Mouse (Mus musculus): ENCODE results near the gene Srgap3. TPM values are rescaled to one million over a fixed set of nuclear protein-coding genes. Genes with fewer than 3 reads are reported as not detected.

Gene Srgap3
- total RNA-seq, 2 experiments from 2014 or later: 232 to 236 TPM

DNA sequence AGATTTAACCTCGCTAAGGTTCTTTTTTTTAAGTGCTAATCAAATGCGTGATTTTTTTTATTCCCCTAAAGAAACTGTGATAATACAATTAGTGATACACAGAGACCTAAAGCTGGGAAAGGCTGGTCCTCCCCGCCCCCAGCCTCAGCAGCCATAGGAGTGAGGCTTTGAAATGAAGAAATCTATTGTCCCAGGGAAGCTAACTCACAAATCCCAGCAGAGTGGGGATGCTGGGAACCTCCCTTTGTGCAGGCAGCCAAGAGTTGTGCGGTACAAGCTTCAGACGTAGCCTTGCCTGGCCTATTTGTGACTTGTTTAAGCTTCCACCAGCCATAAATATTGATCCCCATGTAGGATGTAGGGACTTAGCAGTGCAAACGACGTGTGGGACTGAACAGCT lies 43.8 kb downstream of the Srgap3 start:
- peak overlapping the region; percentile 36; the same call in 1 of the 2 replicates for H3K27ac ChIP-seq
- DNase-seq (ENCODE audit: extremely low spot score in 1 of 2, low spot score in 2 of 2): no peak

DNA sequence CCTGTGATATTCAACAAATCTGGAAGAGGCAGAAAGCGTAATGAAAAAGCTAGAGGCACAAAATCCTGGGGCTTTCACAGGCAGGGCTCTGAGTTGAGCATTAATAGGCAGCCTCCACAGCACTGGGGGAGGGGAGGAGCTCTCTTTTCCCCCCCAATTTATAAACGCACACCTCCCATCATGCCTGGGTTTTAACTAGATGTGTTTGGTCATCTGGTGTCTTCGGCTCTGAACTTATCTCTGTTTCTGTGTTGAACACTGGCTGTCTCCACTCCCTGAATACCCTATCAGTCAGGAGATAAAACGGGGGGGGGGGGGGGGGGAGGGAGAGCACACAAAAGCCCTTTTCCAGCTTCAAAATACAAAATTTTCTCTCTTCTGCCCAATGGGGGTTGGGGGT lies 44.3 kb downstream of the Srgap3 start:
- no peak for DNase-seq (ENCODE audit: extremely low spot score in 1 of 2, low spot score in 2 of 2)
- Histone ChIP-seq H3K4me3 (no peak overlapping the region), H3K27ac (no peak overlapping the region)
- no peak for TF ChIP-seq CTCF (IDR thresholded peaks at IDR 0.05)
- intact Hi-C loops (cut with DNase I): no loop called here

More for the DNA sequence above, 43.8 kb downstream of the Srgap3 start:
- TF ChIP-seq CTCF (IDR thresholded peaks at IDR 0.05): no peak
- intact Hi-C loops (cut with DNase I): no loop called here
- H3K4me3 ChIP-seq: no peak overlapping the region

DNA sequence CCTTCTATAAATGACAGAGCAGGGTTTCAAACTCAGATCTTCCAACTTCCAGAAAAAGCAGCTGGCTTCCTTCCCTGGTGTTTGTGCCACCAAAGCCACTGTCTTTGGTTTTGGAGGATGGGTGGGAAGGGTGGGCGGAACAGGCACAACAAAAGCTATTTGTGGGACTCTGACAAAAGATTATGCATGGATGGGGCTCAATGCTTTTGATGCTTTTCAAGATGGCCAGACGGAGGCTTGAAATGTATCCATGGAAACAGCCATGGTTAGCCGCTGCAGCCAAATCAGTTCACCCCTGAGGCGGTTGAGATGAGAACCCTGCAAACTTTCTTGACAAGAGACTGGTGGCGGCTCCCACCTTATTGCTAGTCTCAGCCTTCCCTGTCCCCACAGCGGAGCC lies 46.8 kb downstream of the Srgap3 start:
- H3K27ac ChIP-seq: no peak overlapping the region; the same call in 1 of the 2 replicates
- DNase-seq (ENCODE audit: extremely low spot score in 1 of 2, low spot score in 2 of 2): no peak
- H3K4me3 ChIP-seq: no peak overlapping the region
- TF ChIP-seq CTCF (IDR thresholded peaks at IDR 0.05): no peak
- intact Hi-C loops (cut with DNase I): no loop called here

DNA sequence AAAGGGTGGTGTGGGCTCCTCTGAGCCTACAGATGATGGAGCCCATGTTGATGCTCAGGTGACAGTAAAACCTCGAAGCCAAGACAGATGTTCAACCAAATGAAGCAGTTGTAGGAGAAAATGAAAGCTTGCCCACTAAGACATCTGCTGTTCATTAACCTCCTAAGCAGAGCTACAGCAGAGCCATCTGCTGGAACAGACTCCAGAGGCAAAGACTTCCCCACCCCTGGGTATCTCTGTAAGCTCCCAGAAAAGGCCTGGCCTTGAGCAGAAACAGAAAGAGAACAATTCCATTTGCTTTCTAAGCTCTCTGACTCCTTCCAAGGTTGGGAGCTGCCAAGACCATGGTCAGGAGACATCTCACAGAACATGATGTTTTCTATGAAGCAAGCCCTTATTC lies 47.4 kb downstream of the Srgap3 start:
- intact Hi-C loops (cut with DNase I): no loop called here
- no peak; the same call in 1 of the 2 replicates for TF ChIP-seq CTCF (IDR thresholded peaks at IDR 0.05)
- peak overlapping the region; percentile 45; the same call in 1 of the 2 replicates for H3K27ac ChIP-seq
- no peak for DNase-seq (ENCODE audit: extremely low spot score in 1 of 2, low spot score in 2 of 2)
- H3K4me3 ChIP-seq: no peak overlapping the region

DNA sequence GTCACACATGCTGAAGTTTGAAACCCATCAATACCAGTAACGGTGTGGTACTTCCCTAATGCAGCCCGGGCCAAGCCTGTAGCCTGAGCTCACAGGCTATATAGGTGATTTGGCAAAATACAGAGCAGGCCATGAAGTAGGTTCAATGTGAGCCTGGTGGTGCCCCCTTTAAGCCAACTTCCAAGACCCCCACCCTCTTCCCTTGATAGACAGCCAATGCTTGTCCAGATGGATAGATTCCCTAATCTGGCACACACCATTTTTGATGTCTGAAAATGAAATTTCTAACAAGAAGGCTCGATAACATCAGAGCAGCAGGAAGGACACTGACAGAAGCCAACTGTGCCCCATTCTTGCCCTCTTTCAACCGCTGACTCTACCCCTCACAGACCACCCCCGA lies 47.8 kb downstream of the Srgap3 start:
- H3K27ac ChIP-seq: no peak overlapping the region; the same call in 1 of the 2 replicates
- DNase-seq (ENCODE audit: extremely low spot score in 1 of 2, low spot score in 2 of 2): no peak
- no peak for TF ChIP-seq CTCF (IDR thresholded peaks at IDR 0.05)
- intact Hi-C loops (cut with DNase I): no loop called here
- no peak overlapping the region for H3K4me3 ChIP-seq

DNA sequence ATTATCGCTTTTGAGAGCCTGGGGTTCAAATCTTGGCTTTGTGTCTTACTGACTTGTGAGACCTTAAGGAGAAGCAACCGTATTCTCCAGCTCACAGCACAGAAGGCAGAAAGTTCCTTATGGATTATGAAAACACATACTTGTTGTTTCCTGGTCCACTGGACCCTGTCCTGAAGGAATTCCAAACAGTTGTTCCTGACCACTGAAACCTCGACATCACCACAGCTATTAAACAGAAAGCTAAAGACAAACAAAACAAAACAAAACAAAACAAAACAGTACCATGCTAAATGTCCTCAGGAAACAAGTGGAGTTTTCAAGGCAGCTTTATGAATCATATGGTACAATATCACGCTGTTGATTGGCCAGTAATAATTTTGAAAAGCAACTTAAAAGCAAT lies 48.6 kb downstream of the Srgap3 start:
- H3K4me3 ChIP-seq: no peak overlapping the region
- intact Hi-C loops (cut with DNase I): no loop called here
- TF ChIP-seq CTCF (IDR thresholded peaks at IDR 0.05): no peak
- no peak for DNase-seq (ENCODE audit: extremely low spot score in 1 of 2, low spot score in 2 of 2)
- H3K27ac ChIP-seq: no peak overlapping the region

DNA sequence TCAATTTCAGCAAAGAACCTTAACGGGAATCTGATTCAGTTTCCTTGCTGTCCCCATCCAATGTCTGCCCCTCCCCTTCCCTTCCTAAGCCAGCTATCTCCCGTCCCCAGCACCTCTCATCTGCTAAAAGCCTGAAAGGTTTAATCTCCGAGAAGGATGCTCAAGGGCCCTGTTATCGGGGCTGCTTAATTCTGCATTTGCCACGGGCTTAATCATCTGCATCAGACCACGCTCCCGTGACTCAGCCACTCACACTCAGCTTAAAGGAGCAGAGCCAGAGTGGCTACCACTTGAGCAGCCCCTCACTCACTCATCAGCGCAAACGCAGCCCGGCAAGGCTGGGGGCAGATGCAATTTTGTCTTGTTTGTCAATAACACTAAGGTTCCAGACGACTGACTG lies 50.7 kb downstream of the Srgap3 start:
- Histone ChIP-seq H3K27ac (no peak overlapping the region; the same call in 1 of the 2 replicates), H3K4me3 (no peak overlapping the region)
- no peak for TF ChIP-seq CTCF (IDR thresholded peaks at IDR 0.05)
- no peak for DNase-seq (ENCODE audit: extremely low spot score in 1 of 2, low spot score in 2 of 2)
- intact Hi-C loops (cut with DNase I): no loop called here

DNA sequence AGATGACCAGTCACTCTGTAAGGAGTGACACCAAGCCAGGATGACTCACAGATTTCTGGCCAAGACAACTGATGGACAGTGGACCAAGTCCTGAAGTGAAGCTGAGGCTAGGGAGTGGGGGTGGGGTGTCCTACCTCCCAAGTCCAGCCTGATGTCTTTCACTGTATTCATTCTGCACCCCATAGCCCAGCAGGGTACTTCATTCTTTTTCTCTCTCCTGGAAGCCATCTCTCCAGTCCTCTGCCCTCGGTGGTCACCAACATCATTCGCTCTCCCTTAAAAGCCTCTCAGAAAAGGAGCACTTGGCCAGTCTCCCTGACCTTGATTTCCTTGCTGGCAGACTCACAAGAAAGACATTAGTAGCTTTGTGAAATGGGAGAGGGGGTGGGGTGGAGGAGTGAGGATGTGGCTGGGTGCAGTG lies 56.7 kb downstream of the Srgap3 start:
- intact Hi-C loops (cut with DNase I): no loop called here
- DNase-seq (ENCODE audit: extremely low spot score in 1 of 2, low spot score in 2 of 2): no peak
- H3K4me3 ChIP-seq: no peak overlapping the region
- H3K27ac ChIP-seq: no peak overlapping the region
- no peak for TF ChIP-seq CTCF (IDR thresholded peaks at IDR 0.05)

DNA sequence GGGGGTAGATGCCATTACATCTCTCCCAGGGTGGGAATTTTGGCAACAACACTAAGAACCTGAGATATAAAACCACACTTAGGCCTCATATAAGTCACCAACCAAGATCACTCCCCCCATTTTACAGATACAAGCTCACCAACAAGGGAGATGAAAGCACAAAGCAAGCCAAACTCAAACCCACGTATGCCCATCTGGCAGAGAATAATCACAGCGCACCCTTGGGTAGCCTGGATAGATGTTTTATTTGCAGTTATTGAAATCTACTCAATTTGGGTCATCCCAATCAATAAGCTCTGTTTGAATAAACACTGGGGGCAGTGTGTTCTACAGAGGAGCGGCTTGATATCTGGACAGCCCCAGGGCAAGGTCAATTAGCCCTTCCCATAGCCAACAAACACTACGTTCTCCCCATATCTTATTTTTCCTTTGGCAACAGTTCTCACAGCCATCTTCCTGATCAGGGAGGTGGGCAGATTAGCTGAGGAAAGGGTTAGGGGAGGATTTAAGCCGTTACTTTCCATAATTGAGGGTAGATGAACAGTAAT lies 63.4 kb downstream of the Srgap3 start:
- H3K4me3 ChIP-seq: no peak overlapping the region
- intact Hi-C loops (cut with DNase I): loop anchor here (5.0 kb wide), 3 partner anchors 61 to 156 kb away; partner anchors contain the start of gene Srgap3
- no peak for TF ChIP-seq CTCF (IDR thresholded peaks at IDR 0.05)
- no peak for DNase-seq (ENCODE audit: extremely low spot score in 1 of 2, low spot score in 2 of 2)
- H3K27ac ChIP-seq: peak overlapping the region; percentile 49

DNA sequence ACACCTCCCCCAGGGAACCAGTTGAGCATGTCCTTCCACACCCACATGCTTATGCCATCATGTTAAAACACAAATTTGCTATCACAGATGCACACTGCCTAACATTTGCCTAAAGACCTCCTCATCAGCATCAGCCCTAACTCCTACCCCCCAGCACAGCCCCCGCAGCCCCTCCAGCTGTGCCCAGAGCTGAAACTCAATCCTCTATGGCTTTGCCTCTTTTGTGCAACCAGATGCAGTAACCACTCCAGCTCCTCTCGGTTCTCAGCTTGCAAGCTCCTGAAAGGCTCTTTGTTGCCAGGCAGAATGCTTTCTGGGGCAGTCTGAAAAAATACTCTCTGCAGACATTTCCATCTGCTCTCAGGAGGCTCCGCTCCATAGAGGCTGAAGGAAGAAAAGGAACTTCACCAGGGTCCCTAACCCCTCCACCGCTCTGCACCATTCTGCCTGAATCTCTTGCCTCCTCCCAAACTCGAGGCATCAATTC lies 67.0 kb downstream of the Srgap3 start:
- H3K27ac ChIP-seq: peak overlapping the region; percentile 84
- intact Hi-C loops (cut with DNase I): loop anchor here (2.0 to 5.0 kb wide), 4 partner anchors 45 to 153 kb away; partner anchors contain the start of gene Srgap3
- TF ChIP-seq CTCF (IDR thresholded peaks at IDR 0.05): no peak
- DNase-seq (ENCODE audit: extremely low spot score in 1 of 2, low spot score in 2 of 2): peak; percentile 55 to 63
- H3K4me3 ChIP-seq: no peak overlapping the region

DNA sequence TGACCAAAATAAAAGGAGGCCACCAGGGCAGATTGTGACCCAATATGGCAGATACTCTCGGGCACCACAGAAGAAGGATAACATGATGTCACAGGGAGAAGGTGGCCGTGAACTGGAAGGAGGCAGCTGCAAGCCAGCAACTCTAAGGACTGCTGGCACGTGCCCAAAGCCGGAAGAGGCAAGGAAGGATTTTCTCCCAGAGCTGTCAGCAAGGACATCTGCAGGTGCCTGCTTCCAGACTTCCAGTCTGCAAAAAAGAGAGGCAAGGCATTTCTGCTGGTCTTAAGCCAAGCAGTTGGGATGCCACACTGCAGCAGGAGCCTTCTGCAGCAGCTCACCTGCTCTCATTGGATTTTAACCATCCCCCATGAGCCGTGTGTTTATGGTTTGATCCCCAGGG lies 67.9 kb downstream of the Srgap3 start:
- no peak for TF ChIP-seq CTCF (IDR thresholded peaks at IDR 0.05)
- intact Hi-C loops (cut with DNase I): no loop called here
- no peak for DNase-seq (ENCODE audit: extremely low spot score in 1 of 2, low spot score in 2 of 2)
- Histone ChIP-seq H3K27ac (peak overlapping the region; percentile 84), H3K4me3 (no peak overlapping the region)

DNA sequence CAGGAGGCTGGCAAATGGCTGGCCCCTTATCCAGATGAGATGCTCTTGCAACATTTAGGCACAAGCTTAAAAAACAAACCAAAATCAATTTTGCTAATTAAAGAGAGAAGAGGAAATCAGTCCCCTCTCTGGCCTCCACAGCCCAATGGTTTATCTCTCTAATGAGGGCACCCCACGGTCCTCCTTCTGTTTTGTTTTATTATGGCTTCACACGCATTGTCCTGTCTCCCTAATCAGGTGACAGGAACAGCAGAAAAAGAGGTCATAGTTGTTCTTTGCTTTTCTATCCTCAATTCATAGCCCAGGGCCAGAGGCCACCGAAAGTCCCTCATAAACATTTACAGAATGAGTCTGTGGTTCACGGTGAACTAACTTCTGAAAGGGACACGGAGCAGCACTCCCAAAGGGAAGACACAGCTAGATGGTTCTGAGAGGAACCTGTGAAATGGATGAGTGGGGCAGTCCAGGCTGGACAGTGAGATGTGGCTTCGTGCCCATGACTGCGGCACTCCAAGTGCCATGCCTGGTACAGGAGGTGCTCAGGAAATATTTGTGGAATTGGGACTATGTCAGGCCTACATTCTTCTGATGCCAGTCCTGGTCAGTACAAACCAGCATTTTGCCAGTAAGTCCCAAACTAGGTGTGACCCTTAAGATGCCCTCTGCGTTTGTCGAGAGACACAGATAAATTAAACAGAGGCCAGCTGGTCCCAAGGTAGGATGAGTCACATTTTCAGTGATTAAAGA lies 73.8 kb downstream of the Srgap3 start:
- intact Hi-C loops (cut with DNase I): no loop called here
- Histone ChIP-seq H3K27ac (no peak overlapping the region), H3K4me3 (no peak overlapping the region)
- DNase-seq (ENCODE audit: extremely low spot score in 1 of 2, low spot score in 2 of 2): no peak
- no peak for TF ChIP-seq CTCF (IDR thresholded peaks at IDR 0.05)

Data from left cerebral cortex, adult 2 months (tissue).